Mouse (Mus musculus): ENCODE measurements around the gene Vmn1r198. TPM values are rescaled to one million over a fixed set of nuclear protein-coding genes. Genes with fewer than 3 reads are reported as not detected.
"Not testable (repeated sequence)": the region's sequence is repeated elsewhere in the genome, so short reads cannot be mapped to it uniquely, and the experiment has no call there.

Vmn1r198 gene
- not detected in 2 replicates for polyA plus RNA-seq (2015; fragmentation: Nextera tagmentation; extraction: Ambion mirVana)

DNA sequence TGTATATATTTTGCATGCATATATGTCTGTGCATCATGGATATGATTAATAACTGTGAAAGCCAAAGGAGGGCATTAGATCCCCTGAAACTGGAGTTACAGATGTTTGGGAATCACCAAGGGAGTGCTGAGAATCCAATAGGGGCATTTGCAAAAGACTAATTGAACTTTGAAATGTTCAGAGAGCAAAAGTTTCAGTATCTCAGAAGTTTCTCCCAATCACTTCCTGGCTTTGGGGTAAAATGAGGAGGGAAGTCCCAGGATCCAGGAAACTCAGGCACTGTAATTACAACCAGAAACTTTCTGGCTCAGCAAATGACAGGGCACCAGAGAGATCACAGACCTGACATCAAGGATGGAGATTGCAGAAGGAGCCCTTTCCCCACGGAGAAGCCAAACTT, at the start of gene Vmn1r198:
Gene Vmn1r198 (plus strand): TSS at position 301 of the 400 bp plus-strand sequence.
- Histone ChIP-seq H3K4me1 (replicated peaks) (no peaks in the 10 kb centered on the region), H3K4me3 (replicated peaks) (no peak within 1 kb of the TSS), H3K9ac (no peak within 1 kb of the TSS), H3K9me3 (replicated peaks) (no peaks in the 10 kb centered on the region), H3K4me2 (no peak within 1 kb of the TSS), H3K27me3 (no peaks in the 10 kb centered on the region), H3K27ac (replicated peaks) (no peak within 1 kb of the TSS), H3K36me3 (replicated peaks) (no peaks in the 10 kb centered on the region)
- ATAC-seq (ENCODE audit: insufficient read depth) = no peak
- WGBS (ENCODE audit: insufficient replicate concordance) = 19% methylated on average over 1 of the region's 1 CpGs

DNA sequence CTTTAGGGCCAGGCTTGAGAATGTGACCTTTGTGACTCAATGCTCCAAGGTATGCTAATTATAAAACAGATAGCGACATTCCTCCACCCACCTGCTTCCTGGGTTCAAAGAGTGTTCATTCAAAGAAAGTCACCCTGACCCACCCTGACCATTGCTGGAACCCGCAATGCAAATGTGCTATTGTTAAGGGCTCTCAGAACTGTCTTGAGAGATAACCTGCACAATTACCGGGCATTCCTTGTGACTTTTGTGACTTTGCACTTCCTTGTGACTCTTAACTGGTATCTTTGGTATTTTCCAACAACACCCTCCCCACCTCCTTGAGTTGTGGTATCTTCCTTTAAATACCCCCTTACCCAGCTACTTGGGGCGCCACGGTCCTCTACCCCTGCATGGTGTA, 42.1 kb upstream of the Vmn1r198 start:
- not testable (repeated sequence) for ATAC-seq (ENCODE audit: insufficient read depth); H3K4me3 ChIP-seq (replicated peaks); H3K4me1 ChIP-seq (replicated peaks); H3K9ac ChIP-seq; H3K4me2 ChIP-seq; H3K27me3 ChIP-seq; H3K9me3 ChIP-seq (replicated peaks); H3K36me3 ChIP-seq (replicated peaks); H3K27ac ChIP-seq (replicated peaks)
- 82% methylated on average over 5 of the region's 5 CpGs for WGBS (ENCODE audit: insufficient replicate concordance)

DNA sequence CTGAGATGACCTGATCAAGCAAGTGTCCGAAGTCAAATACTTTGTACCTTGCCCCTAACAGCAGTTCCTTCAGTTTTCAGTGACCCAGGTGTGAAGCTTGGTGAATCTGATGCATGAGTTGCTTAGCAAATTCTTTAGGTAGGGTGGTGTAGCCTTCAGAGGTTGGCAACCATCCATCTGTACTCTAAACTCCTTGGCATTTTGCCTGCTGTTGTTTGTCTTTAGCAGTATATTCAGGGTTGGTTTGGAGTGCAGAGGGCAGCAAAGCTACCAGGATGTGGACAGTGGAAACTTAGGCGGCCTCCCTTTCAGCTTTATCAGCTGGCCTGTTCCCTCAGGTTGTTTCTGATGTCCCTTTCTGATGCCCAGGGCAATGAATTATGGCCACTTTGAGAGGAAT, 34.8 kb upstream of the Vmn1r198 start:
- H3K36me3 ChIP-seq (replicated peaks) = no peaks in the 10 kb centered on the region
- H3K4me1 ChIP-seq (replicated peaks) = no peaks in the 10 kb centered on the region
- no peak overlapping the region for H3K27ac ChIP-seq (replicated peaks)
- ATAC-seq (ENCODE audit: insufficient read depth) = no peak
- H3K27me3 ChIP-seq = no peaks in the 10 kb centered on the region
- no peaks in the 10 kb centered on the region for H3K9me3 ChIP-seq (replicated peaks)
- no peak overlapping the region for H3K4me3 ChIP-seq (replicated peaks)
- 43% methylated on average over 2 of the region's 2 CpGs for WGBS (ENCODE audit: insufficient replicate concordance)
- no peak overlapping the region for H3K9ac ChIP-seq
- H3K4me2 ChIP-seq = no peak overlapping the region

DNA sequence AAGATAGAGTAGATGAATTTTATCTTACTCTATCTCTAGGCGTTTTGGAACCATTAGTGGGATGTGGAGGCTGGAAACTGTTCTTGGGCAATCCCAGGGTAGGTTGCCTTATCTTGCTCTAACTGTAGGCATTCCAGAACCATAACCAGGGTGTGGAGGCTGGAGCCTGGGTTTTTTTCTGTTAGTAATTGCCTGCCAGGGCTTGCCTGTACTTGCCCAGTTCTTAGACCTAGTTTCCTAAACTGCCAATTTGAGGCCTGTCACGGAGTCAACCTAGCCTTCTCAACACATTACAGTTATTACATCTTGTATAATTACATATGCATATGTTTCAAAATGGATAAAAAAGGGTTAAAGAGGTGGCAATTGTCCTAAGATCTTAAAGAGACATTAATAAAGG, 32.8 kb upstream of the Vmn1r198 start:
- no peaks in the 10 kb centered on the region for H3K4me1 ChIP-seq (replicated peaks)
- no peak for ATAC-seq (ENCODE audit: insufficient read depth)
- no peak overlapping the region for H3K4me3 ChIP-seq (replicated peaks)
- H3K27ac ChIP-seq (replicated peaks) = no peak overlapping the region
- H3K4me2 ChIP-seq = no peak overlapping the region
- H3K36me3 ChIP-seq (replicated peaks) = no peaks in the 10 kb centered on the region
- H3K9ac ChIP-seq = no peak overlapping the region
- no peaks in the 10 kb centered on the region for H3K9me3 ChIP-seq (replicated peaks)
- WGBS (ENCODE audit: insufficient replicate concordance) = 53% methylated on average over 2 of the region's 2 CpGs
- no peaks in the 10 kb centered on the region for H3K27me3 ChIP-seq

DNA sequence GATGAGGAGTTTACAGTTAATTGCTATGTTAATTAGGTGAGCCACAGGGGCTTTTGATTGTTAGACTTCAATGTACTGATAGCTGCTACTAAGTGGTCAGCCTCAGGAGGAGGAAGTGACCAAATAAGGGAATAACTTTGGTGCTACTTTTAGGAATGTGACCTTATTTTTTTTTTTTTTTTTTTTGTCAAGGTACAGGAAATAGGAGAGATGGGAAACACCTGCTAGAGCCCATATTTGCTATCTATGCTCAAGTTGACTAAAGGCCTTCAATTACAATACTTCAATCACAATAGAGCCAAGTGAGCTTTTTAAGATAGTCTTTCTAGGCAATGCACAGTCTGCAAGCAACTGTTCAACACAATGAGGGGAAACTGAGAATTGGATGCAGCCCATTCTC, 30.1 kb upstream of the Vmn1r198 start:
- no peaks in the 10 kb centered on the region for H3K36me3 ChIP-seq (replicated peaks)
- no peak overlapping the region for H3K27ac ChIP-seq (replicated peaks)
- no peak overlapping the region for H3K4me3 ChIP-seq (replicated peaks)
- no peak overlapping the region for H3K4me2 ChIP-seq
- no peaks in the 10 kb centered on the region for H3K27me3 ChIP-seq
- no peak overlapping the region for H3K9ac ChIP-seq
- no peaks in the 10 kb centered on the region for H3K9me3 ChIP-seq (replicated peaks)
- no peaks in the 10 kb centered on the region for H3K4me1 ChIP-seq (replicated peaks)
- no peak for ATAC-seq (ENCODE audit: insufficient read depth)

DNA sequence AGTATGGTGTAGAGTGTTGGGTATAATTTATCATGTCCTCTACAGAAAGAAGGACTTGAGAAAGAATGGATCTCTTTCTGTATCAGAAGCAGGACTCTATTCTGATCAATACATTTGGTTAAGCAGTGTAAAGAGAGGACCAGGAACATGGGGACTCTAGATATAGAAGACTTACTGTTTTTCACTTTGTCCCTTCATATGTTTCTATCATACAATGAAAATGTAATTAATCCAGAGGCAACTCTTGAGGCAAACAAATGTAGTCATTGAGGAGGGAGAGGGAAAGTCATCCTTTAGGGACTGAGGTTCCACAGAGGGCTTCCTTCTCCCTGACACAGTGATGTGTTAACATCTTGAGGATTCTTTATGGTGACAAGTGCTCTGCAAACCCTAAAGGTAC, 25.9 kb upstream of the Vmn1r198 start, which contains the start of gene Vmn1r197:
Gene Vmn1r197 (plus strand): TSS at position 301 of the 400 bp plus-strand sequence.
- no peak for ATAC-seq (ENCODE audit: insufficient read depth)
- H3K4me1 ChIP-seq (replicated peaks) = no peaks in the 10 kb centered on the region
- H3K9ac ChIP-seq = no peak within 1 kb of the TSS

GRCm38 (mm10) chr13:22333269-22333668, 16.9 kb upstream of the Vmn1r198 start:
- ATAC-seq (ENCODE audit: insufficient read depth) = no peak

More for the DNA sequence above, 25.9 kb upstream of the Vmn1r198 start, which contains the start of gene Vmn1r197:
- Histone ChIP-seq H3K27me3 (no peaks in the 10 kb centered on the region), H3K36me3 (replicated peaks) (no peaks in the 10 kb centered on the region), H3K27ac (replicated peaks) (no peak within 1 kb of the TSS), H3K4me3 (replicated peaks) (no peak within 1 kb of the TSS), H3K4me2 (no peak within 1 kb of the TSS), H3K9me3 (replicated peaks) (no peaks in the 10 kb centered on the region)

DNA sequence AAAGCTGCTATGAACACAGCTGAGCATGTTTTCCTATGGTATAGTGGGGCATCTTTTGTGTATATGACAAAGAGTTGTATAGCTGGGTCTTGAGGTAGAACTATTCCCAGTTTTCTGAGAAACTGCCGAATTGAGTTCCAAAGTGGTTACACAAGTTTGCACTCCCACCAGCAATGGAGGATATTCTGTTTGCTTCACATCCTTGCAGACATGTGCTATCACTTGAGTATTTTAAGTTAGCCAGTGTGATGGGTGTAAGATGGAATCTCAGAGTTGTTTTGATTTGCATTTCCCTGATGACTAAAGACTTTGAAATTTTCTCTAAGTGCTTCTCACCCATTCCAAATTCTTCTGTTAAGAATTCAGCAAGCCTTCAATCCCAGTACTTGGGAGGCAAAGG, 14.6 kb upstream of the Vmn1r198 start:
- Histone ChIP-seq H3K4me2 (no peak overlapping the region), H3K36me3 (replicated peaks) (no peaks in the 10 kb centered on the region), H3K27me3 (no peaks in the 10 kb centered on the region), H3K9me3 (replicated peaks) (no peaks in the 10 kb centered on the region), H3K9ac (no peak overlapping the region), H3K27ac (replicated peaks) (no peak overlapping the region), H3K4me1 (replicated peaks) (no peaks in the 10 kb centered on the region), H3K4me3 (replicated peaks) (no peak overlapping the region)
- 58% methylated on average over 1 of the region's 1 CpGs for WGBS (ENCODE audit: insufficient replicate concordance)
- ATAC-seq (ENCODE audit: insufficient read depth) = no peak

More at GRCm38 (mm10) chr13:22333269-22333668, 16.9 kb upstream of the Vmn1r198 start:
- 14% methylated on average over 2 of the region's 2 CpGs for WGBS (ENCODE audit: insufficient replicate concordance)
- Histone ChIP-seq H3K4me1 (replicated peaks) (no peaks in the 10 kb centered on the region), H3K4me3 (replicated peaks) (no peak overlapping the region), H3K36me3 (replicated peaks) (no peaks in the 10 kb centered on the region), H3K27ac (replicated peaks) (no peak overlapping the region), H3K9ac (no peak overlapping the region), H3K9me3 (replicated peaks) (no peaks in the 10 kb centered on the region), H3K4me2 (no peak overlapping the region), H3K27me3 (no peaks in the 10 kb centered on the region)

- Histone ChIP-seq H3K9me3 (replicated peaks) (no peaks in the 10 kb centered on the region), H3K9ac (no peak overlapping the region), H3K27ac (replicated peaks) (no peak overlapping the region), H3K4me2 (no peak overlapping the region), H3K4me1 (replicated peaks) (no peaks in the 10 kb centered on the region), H3K27me3 (no peaks in the 10 kb centered on the region), H3K36me3 (replicated peaks) (no peaks in the 10 kb centered on the region), H3K4me3 (replicated peaks) (no peak overlapping the region)
- no peak for ATAC-seq (ENCODE audit: insufficient read depth)
- WGBS (ENCODE audit: insufficient replicate concordance) = 40% methylated on average over 1 of the region's 1 CpGs
Observed at GRCm38 (mm10) chr13:22350813-22351212, 649 bp downstream of the Vmn1r198 start.

- no peaks in the 10 kb centered on the region for H3K36me3 ChIP-seq (replicated peaks)
- WGBS (ENCODE audit: insufficient replicate concordance) = 51% methylated on average over 2 of the region's 2 CpGs
- H3K4me3 ChIP-seq (replicated peaks) = no peak within 1 kb of the TSS
- H3K9ac ChIP-seq = no peak within 1 kb of the TSS
- no peak within 1 kb of the TSS for H3K4me2 ChIP-seq
- H3K27me3 ChIP-seq = no peaks in the 10 kb centered on the region
- no peak for ATAC-seq (ENCODE audit: insufficient read depth)
- no peak within 1 kb of the TSS for H3K27ac ChIP-seq (replicated peaks)
- no peaks in the 10 kb centered on the region for H3K9me3 ChIP-seq (replicated peaks)
- no peaks in the 10 kb centered on the region for H3K4me1 ChIP-seq (replicated peaks)
Observed at GRCm38 (mm10) chr13:22379518-22379917, 29.4 kb downstream of the Vmn1r198 start, which contains the start of gene Vmn1r199. Gene Vmn1r199 (plus strand): TSS chr13:22379818.

DNA sequence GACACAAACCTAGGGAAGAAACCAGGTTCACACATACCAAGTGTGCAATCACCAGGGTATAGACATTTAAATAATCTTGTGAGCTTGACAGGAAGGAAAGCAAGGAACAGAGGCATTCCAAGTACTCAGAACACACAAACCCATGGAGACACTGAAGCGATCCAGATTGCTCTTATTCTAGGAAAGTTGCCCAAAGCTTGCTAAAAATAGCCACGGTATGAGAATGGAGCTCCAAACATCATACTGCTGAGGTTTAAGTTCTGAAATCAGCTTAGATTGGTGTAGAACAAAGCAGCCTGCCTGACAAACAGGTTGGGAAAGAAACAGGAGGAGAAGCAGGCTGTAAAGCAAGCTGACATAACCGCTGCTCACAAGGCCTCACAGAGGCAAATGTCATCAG, 31.0 kb downstream of the Vmn1r198 start:
- not testable (repeated sequence) for ATAC-seq (ENCODE audit: insufficient read depth); H3K4me2 ChIP-seq; H3K27ac ChIP-seq (replicated peaks); H3K4me1 ChIP-seq (replicated peaks); H3K27me3 ChIP-seq; H3K9ac ChIP-seq; H3K9me3 ChIP-seq (replicated peaks); H3K36me3 ChIP-seq (replicated peaks); H3K4me3 ChIP-seq (replicated peaks)
- 52% methylated on average over 3 of the region's 3 CpGs for WGBS (ENCODE audit: insufficient replicate concordance)

GRCm38 (mm10) chr13:22383401-22383800, 33.2 kb downstream of the Vmn1r198 start:
- no peaks in the 10 kb centered on the region for H3K9me3 ChIP-seq (replicated peaks)
- 56% methylated on average over 3 of the region's 3 CpGs for WGBS (ENCODE audit: insufficient replicate concordance)

More at GRCm38 (mm10) chr13:22383401-22383800, 33.2 kb downstream of the Vmn1r198 start:
- H3K27ac ChIP-seq (replicated peaks) = no peak overlapping the region
- no peak for ATAC-seq (ENCODE audit: insufficient read depth)
- H3K4me1 ChIP-seq (replicated peaks) = no peaks in the 10 kb centered on the region
- H3K36me3 ChIP-seq (replicated peaks) = no peaks in the 10 kb centered on the region
- H3K4me2 ChIP-seq = no peak overlapping the region
- no peak overlapping the region for H3K4me3 ChIP-seq (replicated peaks)
- H3K27me3 ChIP-seq = no peaks in the 10 kb centered on the region
- H3K9ac ChIP-seq = no peak overlapping the region
